Mouse (Mus musculus) CH12F3 (cell line): ENCODE data around the gene Cyb5r3.

Experiments used
- in situ Hi-C: fragments of 300-500 bp; cut with MboI; formaldehyde crosslinking; loops from 2 replicates; pipeline ENCODE4 v1.14.3; 2020; ENCODE audit warnings: low sequenced_read_pairs

Gene Cyb5r3

DNA sequence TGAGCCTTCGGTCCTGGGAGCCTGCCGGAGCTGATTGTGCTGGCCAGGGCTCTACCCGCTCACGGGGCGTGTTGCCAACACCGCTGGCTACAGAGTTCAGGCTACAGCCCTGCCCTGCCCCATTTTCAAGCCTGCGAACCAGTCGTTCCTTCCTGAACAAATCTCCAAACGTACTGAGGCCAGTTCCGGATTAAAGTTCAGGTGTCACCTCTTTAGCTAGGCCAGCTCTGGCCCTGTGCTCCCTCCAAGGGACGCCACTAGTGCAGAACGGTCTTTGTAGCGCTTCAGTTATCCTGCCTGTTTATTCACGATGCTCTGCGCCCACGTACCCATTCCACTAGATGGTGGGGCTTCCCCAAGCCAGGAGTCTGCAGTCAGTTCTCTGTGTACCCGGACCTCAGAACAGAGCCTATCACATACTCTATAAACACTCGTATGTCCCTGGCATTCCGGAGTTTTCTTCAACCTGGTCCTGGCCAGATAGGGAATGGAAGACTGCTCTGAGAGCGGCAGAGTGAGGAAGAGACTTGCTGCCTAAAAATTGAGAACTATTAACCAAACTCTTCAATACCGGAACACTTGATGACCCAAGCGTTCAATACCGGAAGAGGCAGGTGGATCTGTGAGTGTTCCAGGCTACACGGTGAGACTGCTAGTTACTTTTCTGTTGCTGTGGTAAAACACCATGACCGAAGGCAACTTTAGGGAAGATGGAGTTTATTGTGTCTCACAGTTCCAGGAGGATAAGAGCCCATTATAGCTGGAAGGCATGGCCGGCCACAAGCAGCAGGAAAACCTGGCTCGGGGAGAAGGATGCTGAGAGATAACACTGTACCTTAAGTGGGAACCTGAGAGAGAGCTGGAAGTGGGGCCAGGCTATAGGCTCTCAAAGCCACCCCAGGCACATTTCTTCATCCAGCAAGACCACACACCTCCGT, at the start of gene Cyb5r3:
Gene Cyb5r3 (minus strand): TSS at position 101 of the 938 bp plus-strand sequence.
- in situ Hi-C loops: no loop called here

DNA sequence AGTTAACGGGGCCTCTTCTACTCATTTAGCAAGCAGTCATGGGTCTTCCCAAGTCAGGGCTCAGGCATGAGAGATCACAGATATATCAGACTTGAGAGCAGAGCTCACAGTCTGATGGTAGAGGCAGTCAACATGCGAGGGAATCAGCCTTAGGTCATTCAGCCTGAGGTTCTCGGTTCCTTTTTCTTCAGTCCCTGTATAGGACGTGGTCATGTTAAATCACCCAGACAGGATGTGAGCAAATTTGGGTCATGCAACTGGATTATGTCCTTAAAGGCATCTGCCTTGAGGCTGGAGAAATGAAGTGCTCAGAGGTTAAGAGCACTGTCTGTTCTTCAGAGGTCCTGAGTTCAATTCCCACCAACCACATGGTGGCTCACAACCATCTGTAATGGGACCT, 49.3 kb upstream of the Cyb5r3 start:
- in situ Hi-C loops: no loop called here

DNA sequence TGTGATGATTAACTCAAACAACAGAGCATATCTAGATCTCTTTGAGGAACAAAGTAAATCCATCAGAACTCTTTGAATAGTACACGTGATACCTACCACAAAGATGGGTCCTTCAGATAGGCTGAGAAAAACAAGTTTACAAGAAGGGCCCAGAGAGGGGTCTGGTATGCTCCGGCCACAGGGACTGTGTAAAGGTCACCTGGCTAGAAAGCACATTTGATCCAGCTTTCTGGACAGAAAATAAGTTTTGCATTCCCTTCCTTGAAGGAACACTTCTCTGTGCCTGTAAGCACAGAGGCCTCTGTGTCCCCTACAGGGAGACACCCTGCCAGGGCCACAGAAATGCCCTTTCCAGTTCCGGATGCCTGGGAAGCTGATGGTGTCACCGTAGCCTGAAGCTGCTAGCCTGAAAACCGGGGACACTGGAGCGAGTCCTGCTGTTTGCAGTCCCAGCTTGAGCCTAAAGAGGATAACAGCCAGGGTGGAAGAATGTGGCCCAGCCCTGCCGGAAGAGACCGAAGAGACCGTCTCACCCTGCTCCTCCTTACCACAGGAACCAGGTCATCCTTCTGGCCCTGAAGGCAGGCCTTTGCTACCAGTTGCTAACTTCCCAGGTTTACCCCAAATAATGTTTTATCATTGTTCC, 48.1 kb upstream of the Cyb5r3 start:
- in situ Hi-C loops: no loop called here

DNA sequence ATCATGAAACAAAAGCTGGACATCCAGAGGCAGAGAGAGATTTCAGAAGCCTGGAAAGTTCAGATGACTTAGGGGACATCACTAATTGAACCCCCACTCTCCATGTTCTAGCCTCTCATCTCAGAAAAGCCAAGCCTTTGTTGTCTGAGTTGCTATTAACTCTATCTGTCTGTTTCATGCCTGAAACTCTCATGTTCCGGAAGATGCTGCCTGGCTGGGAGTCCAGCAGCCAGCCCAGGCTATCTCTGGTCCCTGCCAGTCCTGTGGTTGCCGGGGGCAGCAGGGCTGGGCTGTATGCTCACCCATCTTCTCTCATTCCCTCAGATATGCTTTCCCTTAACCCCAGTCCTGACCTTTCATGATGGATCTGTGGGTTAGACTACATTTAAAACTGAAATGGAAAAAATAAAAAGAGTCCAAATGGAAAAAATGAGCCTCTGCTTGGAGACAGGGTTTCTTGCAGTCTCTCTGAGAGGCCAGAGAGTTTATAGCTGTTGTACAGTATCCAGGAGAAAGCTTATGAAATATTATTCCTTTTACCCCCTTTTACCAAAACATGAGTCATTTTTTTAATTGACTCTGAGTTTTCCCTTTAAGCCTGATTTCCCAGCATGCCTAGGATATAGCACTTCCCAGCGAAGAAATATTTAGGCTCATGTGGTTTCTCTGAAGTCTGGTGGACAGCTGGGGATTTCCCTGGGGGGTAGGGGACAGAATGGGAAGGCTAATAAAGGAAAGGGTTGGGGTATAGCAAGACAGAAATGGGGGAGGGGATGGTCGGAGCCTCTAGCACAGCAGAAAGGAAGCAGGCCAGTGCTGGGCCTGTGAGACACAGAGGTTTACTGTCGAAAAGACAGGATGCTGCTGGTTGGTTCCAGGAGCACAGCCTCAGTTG, 43.2 kb upstream of the Cyb5r3 start:
- in situ Hi-C loops: no loop called here

DNA sequence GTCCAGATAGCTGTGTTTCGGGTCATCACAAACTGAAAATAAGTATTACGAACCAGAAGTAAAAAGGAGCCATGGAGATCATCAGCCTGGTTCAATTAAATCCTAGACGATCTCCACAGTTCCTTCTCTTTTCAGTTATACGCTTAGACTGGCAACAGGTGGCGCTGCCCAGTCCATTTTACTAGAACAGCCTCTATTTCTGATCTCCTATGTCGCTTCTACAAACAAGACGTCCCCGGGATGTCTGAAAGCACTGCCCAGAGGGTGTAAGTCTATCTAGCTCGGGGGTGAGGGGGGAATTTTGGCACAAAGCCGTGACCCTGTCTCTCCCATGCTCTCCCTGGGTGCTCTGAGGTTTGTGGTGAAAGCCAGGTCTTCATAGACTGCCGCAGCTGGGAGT, 37.8 kb upstream of the Cyb5r3 start:
- in situ Hi-C loops: no loop called here

DNA sequence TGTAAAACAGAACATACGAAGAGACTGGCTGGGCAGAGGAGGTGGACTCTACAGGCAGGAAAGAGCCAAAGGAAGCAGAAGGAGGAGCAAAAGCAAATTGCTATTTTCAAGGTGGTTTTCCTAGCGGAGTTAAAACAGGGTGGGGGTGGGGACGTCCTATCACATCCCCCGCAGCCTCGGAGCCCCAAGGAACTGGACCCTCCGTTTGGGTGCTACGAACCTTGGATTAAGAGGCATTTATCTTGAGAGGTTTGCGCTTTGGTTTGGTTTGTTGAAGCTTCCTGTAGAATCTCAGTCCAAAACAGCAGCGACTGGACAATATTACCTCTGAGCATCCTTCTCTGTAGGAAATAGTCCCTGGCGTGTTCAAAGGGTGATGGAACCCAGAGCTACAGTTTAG, 37.3 kb upstream of the Cyb5r3 start:
- in situ Hi-C loops: no loop called here

DNA sequence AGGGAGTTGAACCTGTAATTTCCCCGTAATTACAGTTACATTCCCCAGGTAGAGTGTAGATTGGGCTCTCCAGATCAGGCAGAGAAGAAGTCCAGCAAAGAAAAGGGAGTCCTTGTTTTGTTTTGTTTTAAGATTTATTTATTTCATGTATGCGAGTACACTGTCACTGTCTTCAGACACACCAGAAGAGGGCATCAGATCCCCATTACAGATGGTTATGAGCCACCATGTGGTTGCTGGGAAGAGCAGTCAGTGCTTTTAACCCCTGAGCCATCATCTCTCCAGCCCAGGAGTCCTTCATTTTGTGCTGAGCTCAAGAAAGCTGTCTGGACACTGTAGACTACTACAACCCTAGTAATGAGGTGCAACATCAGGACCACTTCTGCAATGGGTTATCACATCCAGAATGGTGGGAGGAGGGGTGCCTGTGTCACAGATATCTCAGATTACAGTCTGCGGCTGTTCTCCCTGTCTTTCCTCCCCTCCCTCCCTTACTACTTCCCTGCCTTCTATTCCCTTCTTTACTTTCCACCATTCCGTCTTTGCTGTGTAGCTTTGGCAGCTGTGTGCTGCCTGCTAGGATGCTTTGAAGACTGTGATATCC, 36.8 kb upstream of the Cyb5r3 start:
- in situ Hi-C loops: no loop called here

DNA sequence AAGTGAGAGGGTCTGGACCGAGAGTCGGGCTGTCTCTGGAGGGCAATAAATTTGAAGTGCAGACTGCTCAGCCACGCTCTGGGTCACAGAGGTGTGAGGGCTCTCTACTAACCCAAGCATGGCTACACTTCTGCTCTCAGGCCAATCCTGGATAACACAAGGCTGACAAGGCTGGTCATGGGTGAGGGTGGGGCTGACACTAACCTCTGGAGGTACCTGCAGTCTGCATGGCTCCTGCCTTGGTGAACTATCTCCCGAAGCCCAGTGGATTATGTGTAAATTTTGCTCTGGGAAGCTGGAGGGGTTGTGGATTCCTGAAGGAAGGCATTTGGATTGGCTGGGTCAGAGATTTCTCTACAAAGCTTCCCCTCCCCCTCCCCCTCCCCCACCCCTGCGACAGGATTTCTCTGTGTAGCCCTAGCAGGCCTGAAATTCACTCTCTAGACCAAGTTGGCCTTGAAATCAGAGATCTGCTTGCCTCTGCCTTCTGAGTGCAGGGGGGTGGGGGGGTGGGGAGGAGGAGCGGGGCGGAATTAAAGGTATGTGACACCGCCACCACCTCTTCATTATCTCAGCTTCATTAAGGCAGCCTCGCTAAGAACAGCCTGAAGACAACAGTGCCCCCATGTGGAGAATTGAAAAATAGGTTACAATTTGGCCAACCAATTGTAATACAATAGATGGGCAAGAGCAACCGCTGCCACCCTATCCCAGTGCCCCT, 32.5 kb upstream of the Cyb5r3 start:
- in situ Hi-C loops: no loop called here

DNA sequence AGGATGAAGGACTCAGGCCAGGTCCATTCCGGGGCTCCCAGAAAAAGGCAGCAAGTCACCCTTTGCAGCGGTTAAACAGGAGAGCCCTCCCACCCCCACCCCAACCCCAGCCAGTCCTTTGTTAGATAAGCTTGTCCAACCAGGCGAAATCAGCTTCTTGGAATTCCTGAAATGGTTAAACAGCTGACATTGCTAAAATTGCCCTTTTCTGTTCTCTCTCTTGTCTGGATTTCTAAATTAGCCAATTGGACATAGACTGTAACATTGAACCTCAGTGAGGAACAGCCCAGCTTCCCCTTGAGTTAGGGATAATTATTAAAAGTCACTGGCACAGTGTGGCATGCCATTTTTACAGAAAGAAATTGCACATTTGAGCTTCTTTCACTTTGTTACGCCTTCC, 30.0 kb upstream of the Cyb5r3 start:
- in situ Hi-C loops: no loop called here

DNA sequence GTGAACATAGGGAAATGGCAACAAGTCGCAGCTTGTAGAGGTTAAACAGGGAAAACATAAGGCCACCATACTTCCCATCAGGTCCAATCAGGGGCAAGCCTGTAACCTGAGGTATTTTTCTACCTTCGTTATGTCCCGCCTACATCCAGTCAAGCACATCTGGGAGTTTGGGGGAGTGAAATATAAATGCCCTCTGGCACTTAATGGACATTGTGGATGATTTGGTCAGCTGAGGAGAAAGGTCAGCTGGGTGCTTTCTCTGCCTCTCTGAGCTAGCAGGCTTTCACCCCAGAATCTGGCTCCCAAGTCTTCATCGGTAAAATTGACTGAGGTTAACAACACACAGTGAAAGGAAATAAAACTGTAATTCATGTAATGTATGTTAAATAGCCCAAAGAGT, 21.0 kb upstream of the Cyb5r3 start:
- in situ Hi-C loops: no loop called here

DNA sequence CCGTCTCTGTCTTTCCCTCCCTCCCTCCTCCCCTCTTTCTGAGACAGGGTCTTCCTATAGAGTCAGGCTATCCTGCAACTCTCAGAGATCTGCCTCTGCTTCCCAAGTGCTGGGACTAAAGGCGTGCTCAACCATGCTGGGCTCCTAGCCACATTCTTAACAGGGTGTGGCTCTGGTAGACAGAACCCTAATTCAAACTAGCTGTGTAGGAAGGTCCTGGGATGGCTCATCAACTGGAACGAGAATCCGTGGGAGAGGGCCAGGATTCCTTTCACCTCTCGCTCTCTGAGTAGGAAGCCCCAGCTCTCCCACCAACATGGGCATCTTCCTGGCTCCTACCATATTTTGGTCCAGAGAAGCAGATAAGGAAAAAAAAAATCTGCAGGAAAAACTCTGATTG, 10.0 kb upstream of the Cyb5r3 start:
- in situ Hi-C loops: no loop called here

DNA sequence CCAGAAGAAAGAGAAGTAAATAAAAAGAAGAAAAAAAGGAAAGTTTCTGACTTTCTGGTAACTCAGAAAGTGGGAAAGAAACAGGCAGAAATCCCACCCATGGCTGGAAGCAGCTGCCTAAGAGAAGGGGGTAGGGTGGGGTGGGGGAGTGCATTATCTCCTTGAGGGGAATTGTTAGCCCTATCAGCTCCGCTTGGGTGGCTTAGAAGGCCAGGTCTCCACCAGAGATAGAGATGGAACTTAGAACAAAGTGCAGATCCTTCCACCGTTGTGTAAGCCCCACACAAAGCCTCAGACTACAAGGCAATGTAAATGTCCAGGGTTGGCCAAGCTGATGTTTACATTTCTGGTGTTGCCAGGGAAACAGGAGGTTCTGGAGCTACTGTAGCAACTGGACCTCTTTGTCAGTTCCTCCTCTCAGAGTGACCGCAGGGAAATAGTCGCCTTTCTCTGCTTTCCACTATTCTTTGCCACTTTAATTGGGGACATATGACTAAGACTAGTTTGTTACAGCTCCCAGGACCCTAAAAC, 9.5 kb upstream of the Cyb5r3 start:
- in situ Hi-C loops: no loop called here

DNA sequence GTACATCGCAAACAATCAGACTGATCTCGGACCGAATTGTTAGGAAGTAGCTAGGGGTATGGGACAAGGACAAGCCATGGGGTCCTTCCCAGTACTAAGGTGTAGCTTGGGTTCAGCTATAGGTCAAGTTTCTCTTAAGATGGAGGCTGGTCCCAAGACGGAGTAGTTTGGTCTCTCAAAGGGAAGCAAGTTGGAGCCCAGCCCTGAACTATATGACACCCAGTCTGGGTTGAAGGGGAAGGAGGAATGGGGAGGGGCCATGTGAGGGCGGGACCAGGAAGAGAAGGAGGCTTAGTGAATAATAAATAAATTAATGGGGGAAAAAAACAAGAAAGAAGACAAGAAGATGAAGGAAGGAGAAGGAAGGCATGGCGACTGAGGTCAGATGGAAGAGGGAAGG, 7.6 kb upstream of the Cyb5r3 start:
- in situ Hi-C loops: no loop called here

DNA sequence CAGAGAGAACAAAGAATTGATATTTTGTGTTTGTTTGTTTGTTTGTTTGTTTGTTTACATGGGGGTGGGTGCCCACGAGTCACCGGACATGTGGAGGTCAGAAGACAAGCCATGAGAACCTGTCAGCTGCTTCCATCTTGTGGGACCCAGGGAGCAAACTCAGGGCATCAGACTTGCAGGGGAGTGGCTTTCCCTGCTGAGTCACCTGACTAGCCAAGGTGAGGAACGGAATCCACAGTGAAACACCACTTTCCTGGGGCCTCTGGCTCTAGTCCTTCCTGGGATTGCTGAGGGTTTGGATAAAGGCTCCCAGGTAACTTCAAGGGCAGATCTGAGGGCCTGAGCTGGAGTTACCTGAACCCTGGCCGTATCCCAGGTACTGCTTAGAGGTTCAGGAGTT, 4.3 kb upstream of the Cyb5r3 start:
- in situ Hi-C loops: no loop called here

DNA sequence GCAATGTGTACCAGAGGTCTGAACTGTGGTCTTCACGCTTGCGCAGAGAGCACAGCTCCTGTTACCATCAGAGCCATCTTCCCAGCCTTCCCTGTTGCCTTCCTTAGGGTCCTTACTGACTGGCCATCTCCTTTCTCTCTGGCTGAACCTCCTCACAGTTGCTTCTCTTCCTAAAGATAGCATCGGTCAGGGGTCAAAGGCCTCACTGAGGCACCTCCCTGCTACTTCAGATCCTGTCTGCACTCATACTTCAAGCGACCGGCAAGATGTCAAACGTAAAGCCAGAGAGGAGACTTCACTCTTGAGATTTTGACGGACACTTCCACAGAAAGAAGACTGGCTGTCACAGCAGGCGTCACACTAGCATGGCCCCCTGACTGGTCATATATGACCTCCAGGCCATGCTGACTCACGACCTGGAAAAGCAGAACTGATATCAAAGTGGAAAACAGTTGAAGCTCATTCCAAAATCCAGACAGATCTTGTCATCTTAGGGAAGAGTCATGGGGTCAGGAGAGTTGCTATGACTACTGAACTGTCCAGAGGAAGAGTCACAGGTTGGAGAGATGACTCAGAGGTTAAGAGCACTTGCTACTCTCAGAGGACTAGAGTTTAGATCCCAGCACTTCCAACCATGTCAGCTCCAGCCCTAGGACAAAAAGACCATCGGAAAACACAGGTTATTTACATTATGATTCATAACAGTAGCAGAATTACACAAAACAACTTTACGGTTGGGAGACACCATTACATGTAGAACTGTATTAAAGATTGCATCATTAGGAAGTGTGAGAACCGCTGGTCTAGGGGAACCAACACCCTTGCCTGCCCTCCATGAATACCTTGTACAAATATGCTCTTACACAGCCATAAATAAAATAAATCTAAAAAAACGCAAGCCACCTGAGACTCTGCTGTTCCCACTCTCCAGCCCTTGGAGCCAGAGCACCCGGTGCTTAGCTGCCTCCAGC, 1.8 kb upstream of the Cyb5r3 start:
- in situ Hi-C loops: no loop called here

DNA sequence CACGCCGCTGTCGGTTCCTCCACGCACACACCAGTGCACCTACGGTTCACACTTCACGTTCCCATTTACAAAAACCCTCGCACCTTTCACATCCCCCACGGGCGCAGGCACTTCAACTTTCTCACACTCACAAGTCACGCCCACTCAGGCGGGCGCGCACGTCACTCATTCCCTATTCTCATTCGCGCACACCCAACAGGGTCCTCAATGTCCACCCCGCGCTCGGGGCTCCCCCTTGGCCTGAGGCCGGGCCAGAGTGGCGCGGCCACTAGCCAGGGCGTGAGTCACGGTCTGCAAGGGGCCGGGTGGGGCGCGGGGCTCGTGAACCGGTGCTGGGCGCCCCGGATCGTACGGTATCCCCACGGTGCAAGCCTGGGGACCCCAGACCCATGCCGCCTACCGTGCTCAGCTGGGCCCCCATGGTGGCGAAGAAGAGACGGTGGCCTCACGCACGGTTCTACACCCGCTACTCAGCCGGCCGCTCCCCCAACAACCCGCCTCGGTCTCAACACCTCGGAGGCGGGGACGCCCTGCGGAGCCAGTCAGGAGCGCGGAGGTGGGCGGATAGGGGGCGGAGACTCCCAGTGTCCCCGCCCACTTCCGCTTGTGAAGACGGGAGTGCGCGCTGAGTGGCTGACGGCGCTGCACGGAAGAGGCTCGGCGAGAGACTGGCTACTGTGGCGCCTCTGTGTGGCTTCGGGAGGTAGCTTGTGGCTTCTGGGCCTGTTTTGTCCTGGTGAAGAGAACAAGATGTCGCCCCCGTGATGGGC, 495 bp downstream of the Cyb5r3 start:
- in situ Hi-C loops: no loop called here

DNA sequence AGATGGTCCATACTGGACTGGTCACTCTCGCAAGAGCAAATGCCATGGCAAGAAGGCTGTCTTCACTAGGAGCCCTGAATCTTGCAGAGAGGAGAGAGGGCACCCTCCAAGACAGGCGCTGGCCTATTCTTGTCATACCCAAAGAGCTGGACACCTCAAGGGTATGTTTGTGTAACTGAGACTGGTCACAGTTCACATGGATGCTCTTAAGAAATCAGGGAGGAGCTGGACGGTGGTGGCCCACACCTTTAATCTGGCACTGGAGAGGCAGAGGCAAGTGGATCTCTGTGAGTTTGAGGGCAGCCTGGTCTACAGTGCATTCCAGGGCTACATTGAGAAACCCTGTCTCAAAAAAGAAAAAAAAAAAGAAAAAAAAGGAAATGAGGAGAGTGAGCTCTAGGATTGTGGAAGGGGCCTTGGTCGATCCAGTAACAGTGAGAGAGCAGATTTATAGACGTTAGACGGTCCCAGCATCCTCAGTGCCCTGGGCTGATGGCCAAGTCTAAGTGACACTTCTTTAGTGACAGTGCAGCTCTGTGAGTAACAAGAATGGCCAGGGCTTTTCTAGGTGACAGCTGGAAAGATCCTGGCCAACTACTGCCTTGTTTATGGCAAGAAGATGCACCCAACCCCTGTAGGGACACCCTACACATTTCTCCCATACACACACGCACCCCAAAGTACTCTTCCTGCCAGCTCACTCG, 1.3 kb downstream of the Cyb5r3 start:
- in situ Hi-C loops: no loop called here
